Mouse (Mus musculus) gonadal fat pad, adult 2 months (tissue): ENCODE measurements at regions not wholly inside any gene's neighbourhood (a gene's known extent, or its start where the extent isn't known, plus 50 kb on each side); places are given as distances from the start of the nearest gene placed in this dataset.

Experiments
- DNase-seq: peaks from one replicate; pipeline ENCODE4 v3.0.0-alpha.2; 2012; ENCODE audit warnings: low read depth

- DNase-seq = no peak
These were observed 390.9 kb upstream of the Slc35b3 start for GRCm38 (mm10) chr13:39351606-39352005.

GRCm38 (mm10) chr13:39350668-39351067 lies 390.0 kb upstream of the Slc35b3 start:
- no peak for DNase-seq

GRCm38 (mm10) chr13:39347761-39348160 lies 387.1 kb upstream of the Slc35b3 start:
- no peak for DNase-seq

DNA sequence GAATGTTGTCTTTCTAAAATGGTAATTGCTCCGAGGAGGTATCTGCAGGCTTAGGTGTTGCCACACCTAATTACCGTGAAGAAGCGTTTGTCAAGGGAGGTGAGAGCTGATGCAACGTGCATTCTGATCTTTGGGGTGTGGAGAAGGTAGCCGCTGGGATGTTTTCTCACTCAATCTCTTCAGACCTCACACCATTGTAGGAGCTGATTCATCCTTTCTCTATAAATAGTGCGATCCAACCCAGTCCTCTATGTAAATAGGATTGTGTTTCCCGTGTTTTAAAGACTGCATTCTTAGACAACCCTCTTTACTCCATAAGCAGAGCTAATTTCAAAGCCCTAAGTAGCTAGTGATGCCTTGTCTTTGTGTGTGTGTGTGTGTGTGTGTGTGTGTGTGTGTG lies 374.2 kb upstream of the Slc35b3 start:
- DNase-seq = no peak

DNA sequence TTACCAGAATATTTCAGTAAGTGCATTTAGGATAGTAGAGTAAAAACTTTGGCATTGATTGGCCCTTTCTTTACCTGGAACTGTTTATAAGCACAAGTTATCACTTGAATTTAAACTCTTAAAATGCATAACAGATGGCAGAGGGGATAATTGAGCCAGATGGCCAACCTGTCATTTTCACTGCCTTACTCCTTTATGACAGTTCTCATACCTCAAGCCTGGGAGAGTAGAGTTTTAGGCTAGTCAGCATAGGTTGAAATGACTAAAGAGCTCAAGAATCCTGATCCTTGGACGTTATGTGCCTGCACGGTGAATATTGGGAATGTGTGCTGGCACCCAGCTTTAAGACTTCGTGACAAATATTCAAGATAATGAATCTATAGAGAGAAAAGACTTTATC lies 369.1 kb upstream of the Slc35b3 start:
- no peak for DNase-seq

- DNase-seq = no peak
These were observed 365.5 kb upstream of the Slc35b3 start for GRCm38 (mm10) chr13:39326176-39326575.

DNA sequence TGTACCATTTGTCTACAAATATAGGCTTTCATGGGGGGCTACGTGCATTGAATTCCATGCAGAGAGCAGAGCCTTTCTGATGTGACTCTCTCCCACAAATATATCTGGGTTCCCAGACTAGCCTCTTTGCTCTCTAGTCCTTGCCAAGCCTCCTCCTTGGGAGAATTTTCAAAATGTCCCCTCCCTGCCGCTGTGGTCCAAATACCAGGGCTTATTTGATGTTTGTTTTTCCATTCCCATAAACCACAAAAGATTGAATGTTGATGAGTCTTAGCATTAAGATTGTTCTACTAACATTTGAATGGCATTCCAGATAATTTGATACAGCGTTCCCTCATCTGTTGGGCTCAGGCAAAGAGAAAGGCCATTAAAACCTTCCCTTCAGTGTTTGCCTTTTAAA lies 360.4 kb upstream of the Slc35b3 start:
- no peak for DNase-seq

DNA sequence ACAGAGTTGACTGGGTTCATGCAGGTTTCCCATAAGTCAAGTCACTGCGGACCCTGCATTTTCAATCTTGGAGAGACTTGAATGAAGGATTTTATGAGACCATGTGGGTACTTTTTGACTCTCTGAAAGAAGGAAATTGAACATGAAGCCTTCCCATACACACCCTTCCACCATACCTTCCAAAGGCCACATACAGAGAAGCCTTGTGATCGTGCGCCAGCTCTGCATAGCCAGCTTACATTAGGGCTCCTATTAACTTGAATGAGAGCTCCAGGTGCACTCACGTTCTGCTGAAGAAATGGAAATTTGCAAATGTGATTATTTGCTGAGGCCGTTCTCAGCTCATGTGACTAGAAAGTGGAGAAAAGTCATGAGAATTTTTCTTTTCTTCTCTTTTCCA lies 349.1 kb upstream of the Slc35b3 start:
- no peak for DNase-seq

GRCm38 (mm10) chr13:39307845-39308244 lies 347.2 kb upstream of the Slc35b3 start:
- DNase-seq = no peak

DNA sequence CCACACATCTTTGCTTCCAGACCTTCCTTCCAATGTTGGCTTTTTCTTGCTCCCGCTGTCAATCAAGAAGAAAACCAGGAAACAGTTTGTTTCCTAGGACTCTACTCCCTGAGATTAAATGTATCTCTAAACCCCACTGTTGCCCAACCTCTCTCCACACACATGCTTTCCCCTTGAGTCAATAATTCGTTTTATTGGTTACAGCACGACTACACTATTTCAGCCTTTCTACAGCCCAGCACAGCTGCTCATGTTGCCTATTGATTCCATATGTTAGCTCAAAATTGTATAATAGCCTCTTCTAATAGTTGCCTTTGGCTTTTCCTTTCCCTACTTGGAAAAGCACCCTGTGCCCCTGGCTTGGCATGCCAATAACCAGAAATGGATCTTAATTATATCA lies 346.2 kb upstream of the Slc35b3 start:
- no peak for DNase-seq

GRCm38 (mm10) chr13:39297129-39297528 lies 336.5 kb upstream of the Slc35b3 start:
- DNase-seq = no peak

- DNase-seq = no peak
These were observed 329.7 kb upstream of the Slc35b3 start for GRCm38 (mm10) chr13:39290216-39290960.

DNA sequence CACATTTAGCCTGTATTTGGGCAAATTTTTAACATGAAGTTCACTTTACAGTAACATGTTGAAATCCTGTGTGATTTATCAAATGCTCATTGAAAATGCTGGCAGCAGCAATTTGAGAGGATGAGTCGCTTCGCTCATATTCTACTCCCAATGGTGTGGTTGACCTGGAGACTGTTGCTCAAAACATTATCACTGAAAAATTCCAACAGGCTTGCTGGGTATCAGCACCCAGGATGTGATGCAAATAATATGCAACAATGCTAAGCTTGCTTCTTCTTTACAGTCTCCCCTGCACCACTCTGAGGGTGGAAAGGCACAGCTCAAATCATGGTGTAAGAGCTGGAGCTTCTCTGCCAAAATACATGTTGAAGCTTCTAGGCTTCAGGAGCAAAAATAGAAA lies 321.6 kb upstream of the Slc35b3 start:
- no peak for DNase-seq

DNA sequence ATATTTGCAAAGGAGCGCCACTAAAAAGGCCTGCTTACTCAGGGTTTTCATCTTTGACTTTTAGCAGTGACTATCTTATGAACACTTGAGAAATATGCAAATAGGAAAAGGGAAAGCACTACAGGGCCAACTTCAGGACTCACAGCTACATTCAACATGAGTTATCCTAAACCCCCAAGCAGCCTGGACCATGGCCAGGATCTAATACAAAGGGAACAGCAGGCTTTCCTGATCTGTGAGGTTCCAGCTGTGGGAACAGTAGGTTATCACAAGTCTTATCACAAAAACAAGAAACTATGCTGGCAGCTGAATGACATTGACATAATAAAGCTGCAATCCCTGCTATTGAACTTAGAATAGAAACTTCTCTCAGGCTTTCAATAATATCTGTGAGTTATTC lies 317.4 kb upstream of the Slc35b3 start:
- no peak for DNase-seq

DNA sequence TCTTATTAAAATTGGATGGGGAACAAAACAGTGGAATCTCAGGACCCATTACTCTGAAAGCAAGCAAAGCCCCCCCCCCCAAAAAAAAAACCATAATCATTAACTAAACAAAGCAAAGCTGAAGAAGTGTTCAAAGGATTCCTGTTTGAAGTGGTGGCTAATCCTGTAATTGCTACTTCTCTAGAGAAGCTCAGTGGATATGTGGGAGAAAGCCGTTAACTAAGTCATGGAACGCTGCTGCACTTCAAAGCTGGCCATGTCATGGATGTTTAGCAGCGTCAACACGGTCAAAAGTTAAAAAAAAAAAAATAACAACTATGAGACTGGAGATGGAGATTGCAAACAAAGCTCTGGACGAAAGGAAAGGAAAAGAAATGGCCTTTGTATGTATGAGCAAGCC lies 305.3 kb upstream of the Slc35b3 start:
- DNase-seq = no peak

GRCm38 (mm10) chr13:39256708-39257107 lies 296.0 kb upstream of the Slc35b3 start:
- no peak for DNase-seq

GRCm38 (mm10) chr13:39255338-39255737 lies 294.7 kb upstream of the Slc35b3 start:
- DNase-seq = no peak

GRCm38 (mm10) chr13:39252591-39252990 lies 291.9 kb upstream of the Slc35b3 start:
- no peak for DNase-seq

- no peak for DNase-seq
These were observed 289.4 kb upstream of the Slc35b3 start for GRCm38 (mm10) chr13:39250096-39250495.

DNA sequence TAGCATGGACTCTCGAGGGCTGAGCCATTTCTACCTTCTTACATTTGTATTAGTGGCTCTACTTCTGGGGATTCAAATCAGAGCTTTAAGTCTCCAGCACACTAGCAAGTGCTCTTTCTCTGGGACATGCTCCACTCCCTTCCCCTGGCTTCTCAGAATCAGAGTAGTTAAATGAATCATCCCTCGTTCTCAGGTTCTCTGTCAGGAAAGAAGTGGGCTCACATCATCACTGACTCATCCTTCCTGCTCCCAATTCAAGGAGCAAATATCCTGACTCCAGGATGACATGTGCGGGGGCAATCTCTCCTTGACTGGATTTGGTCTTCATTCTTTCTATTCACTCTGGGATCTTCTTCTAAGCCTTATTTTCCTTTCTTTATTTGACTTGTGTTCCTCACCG lies 266.2 kb upstream of the Slc35b3 start:
- DNase-seq = no peak

GRCm38 (mm10) chr13:39225651-39226050 lies 265.0 kb upstream of the Slc35b3 start:
- no peak for DNase-seq

GRCm38 (mm10) chr13:39211076-39211475 lies 250.4 kb upstream of the Slc35b3 start:
- DNase-seq = no peak

DNA sequence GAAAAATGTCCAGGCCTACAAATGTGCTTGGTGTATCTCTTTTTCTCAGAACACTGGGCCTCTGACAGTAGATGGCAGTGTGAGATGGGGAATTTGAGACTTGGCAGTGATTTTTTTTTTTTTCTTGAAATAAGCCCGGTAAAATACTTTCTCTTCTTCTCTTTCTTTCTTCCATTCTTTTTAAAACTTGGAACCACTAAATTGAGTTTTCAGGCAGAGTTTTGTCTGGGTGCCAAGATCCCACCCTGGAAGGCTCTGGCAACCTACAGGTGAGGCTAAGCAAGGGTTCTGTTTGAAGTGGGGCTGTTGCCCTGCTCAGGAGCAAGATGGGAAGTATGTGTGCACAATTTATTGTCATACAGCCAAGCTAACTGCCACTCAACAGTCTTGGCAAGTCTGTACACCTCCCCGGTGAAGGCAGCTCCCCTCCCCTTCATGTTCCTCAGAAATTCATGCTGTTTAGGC lies 223.1 kb upstream of the Slc35b3 start:
- DNase-seq = no peak

DNA sequence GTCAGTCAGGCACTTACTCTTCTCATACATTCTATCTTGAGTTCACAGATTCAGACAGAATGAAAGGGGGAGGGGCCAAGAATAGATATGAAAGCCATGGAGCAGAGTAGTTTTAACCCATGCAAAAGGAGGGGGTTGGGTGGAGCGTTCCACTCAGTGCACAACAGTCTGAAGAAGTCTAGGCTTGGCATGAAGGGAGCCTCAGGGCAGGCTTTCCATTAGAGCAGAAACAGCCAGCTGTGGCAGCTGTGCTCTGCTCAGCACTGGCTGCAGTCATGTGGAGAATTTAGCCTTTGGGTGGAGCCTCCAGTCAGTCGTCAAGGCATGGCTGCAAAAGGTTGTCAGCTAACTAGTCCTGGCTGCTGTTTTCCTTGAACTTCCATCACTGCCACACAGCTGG lies 201.3 kb upstream of the Slc35b3 start:
- no peak for DNase-seq
